Mouse (Mus musculus) liver, embryonic 15.5 days (tissue): ENCODE measurements at regions not wholly inside any gene's neighbourhood (a gene's known extent, or its start where the extent isn't known, plus 50 kb on each side); places are given as distances from the start of the nearest gene placed in this dataset.

ENCODE experiments used
- ATAC-seq: fragments of 200-750 bp; cut with Nextera tagmentation; 2 replicates; pipeline ENCODE4 v1.8.0; 2017; ENCODE audit warnings: moderate number of reproducible peaks, mild to moderate bottlenecking, moderate library complexity; ENCODE audit not compliant: insufficient read depth
- H3K27ac ChIP-seq: fragments of 300-500 bp; sonication (generic); replicated peaks from 2 replicates; pipeline ENCODE4 v1.5.1; 2015; ENCODE audit warnings: mild to moderate bottlenecking, inconsistent platforms
- H3K27me3 ChIP-seq: fragments of 300-500 bp; sonication (generic); 2 replicates; pipeline ENCODE4 v1.6.1; 2015; ENCODE audit warnings: mild to moderate bottlenecking, inconsistent platforms
- H3K36me3 ChIP-seq: fragments of 300-500 bp; sonication (generic); replicated peaks from 2 replicates; pipeline ENCODE4 v1.6.1; 2015; ENCODE audit warnings: moderate library complexity, mild to moderate bottlenecking, inconsistent platforms
- H3K4me1 ChIP-seq: fragments of 300-500 bp; sonication (generic); replicated peaks from 2 replicates; pipeline ENCODE4 v1.6.1; 2015; ENCODE audit warnings: inconsistent platforms
- H3K4me2 ChIP-seq: fragments of 300-500 bp; sonication (generic); 2 replicates; pipeline ENCODE4 v1.6.1; 2015; ENCODE audit warnings: moderate library complexity, mild to moderate bottlenecking, inconsistent platforms
- H3K4me3 ChIP-seq: fragments of 300-500 bp; sonication (generic); replicated peaks from 2 replicates; pipeline ENCODE4 v1.5.1; 2015; ENCODE audit warnings: mild to moderate bottlenecking, inconsistent platforms
- H3K9ac ChIP-seq: fragments of 300-500 bp; sonication (generic); 2 replicates; pipeline ENCODE4 v1.6.1; 2015; ENCODE audit warnings: moderate library complexity, mild to moderate bottlenecking, inconsistent platforms
- H3K9me3 ChIP-seq: fragments of 300-500 bp; sonication (generic); replicated peaks from 2 replicates; pipeline ENCODE4 v1.6.1; 2016; ENCODE audit warnings: inconsistent platforms
- WGBS: fragments of 180-500 bp; shearing (Covaris S2); methylation state at CpG from one replicate; pipeline ENCODE4 v1.1.7; 2015; ENCODE audit warnings: mixed read lengths; ENCODE audit not compliant: insufficient replicate concordance; 5-methylcytosine and 5-hydroxymethylcytosine counted together

- H3K4me1 ChIP-seq = no peaks in the 10 kb centered on the region
- H3K27me3 ChIP-seq = no peaks in the 10 kb centered on the region
- H3K9ac ChIP-seq = no peak overlapping the region
- H3K4me2 ChIP-seq = no peak overlapping the region
- 49% methylated on average over 5 of the region's 5 CpGs for WGBS
- H3K9me3 ChIP-seq = no peaks in the 10 kb centered on the region
- ATAC-seq = no peak
- H3K36me3 ChIP-seq = no peaks in the 10 kb centered on the region
- no peak overlapping the region for H3K4me3 ChIP-seq
- no peak overlapping the region for H3K27ac ChIP-seq
Measured at GRCm38 (mm10) chr12:27182397-27183375, 159.7 kb downstream of the Sox11 start.

- H3K4me1 ChIP-seq = no peaks in the 10 kb centered on the region
- H3K9me3 ChIP-seq = no peaks in the 10 kb centered on the region
- H3K27ac ChIP-seq = no peak overlapping the region
- no peaks in the 10 kb centered on the region for H3K36me3 ChIP-seq
- H3K4me3 ChIP-seq = no peak overlapping the region
- 69% methylated on average over 4 of the region's 4 CpGs for WGBS
- ATAC-seq = no peak
- H3K9ac ChIP-seq = no peak overlapping the region
- no peak overlapping the region for H3K4me2 ChIP-seq
- no peaks in the 10 kb centered on the region for H3K27me3 ChIP-seq
Measured at GRCm38 (mm10) chr12:27173561-27173960, 168.8 kb downstream of the Sox11 start.

GRCm38 (mm10) chr12:27173151-27173550, 169.2 kb downstream of the Sox11 start:
- Histone ChIP-seq H3K27ac (no peak overlapping the region), H3K9me3 (no peaks in the 10 kb centered on the region), H3K4me2 (no peak overlapping the region), H3K4me3 (no peak overlapping the region), H3K9ac (no peak overlapping the region), H3K27me3 (no peaks in the 10 kb centered on the region), H3K4me1 (no peaks in the 10 kb centered on the region), H3K36me3 (no peaks in the 10 kb centered on the region)
- 50% methylated on average over 4 of the region's 4 CpGs for WGBS
- ATAC-seq = no peak

DNA sequence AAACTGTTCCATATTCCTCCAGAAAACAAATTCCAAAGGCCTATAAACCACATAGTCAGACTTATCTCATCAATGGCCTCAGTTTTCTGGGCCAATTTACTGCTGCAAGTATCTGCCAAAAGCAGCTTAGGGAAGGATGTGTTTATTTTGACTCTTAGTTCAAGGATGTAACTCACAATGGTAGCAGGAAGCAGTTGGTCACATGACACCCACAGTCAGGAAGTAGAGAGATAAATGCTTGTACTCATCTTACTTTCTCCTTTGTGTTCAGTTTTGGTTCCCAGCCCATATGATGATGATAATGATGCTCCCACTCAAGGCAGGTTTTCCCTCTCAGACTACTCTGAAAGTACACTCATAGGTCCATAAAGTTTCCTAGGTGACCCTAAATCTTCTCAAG, 170.8 kb downstream of the Sox11 start:
- Histone ChIP-seq H3K9ac (no peak overlapping the region), H3K4me3 (no peak overlapping the region), H3K4me2 (no peak overlapping the region), H3K27me3 (no peaks in the 10 kb centered on the region), H3K36me3 (no peaks in the 10 kb centered on the region), H3K9me3 (no peaks in the 10 kb centered on the region), H3K4me1 (no peaks in the 10 kb centered on the region), H3K27ac (no peak overlapping the region)
- ATAC-seq = no peak

- WGBS = 72% methylated on average over 4 of the region's 4 CpGs
- H3K4me1 ChIP-seq = no peaks in the 10 kb centered on the region
- no peaks in the 10 kb centered on the region for H3K27me3 ChIP-seq
- no peaks in the 10 kb centered on the region for H3K9me3 ChIP-seq
- H3K9ac ChIP-seq = no peak overlapping the region
- no peak for ATAC-seq
- H3K4me3 ChIP-seq = no peak overlapping the region
- no peak overlapping the region for H3K4me2 ChIP-seq
- H3K27ac ChIP-seq = no peak overlapping the region
- H3K36me3 ChIP-seq = no peaks in the 10 kb centered on the region
Measured at GRCm38 (mm10) chr12:27164920-27165504, 177.4 kb downstream of the Sox11 start.

- no peak for ATAC-seq
- H3K9ac ChIP-seq = no peak overlapping the region
- H3K27ac ChIP-seq = no peak overlapping the region
- no peak overlapping the region for H3K4me2 ChIP-seq
- no peaks in the 10 kb centered on the region for H3K27me3 ChIP-seq
- no peaks in the 10 kb centered on the region for H3K9me3 ChIP-seq
- H3K36me3 ChIP-seq = no peaks in the 10 kb centered on the region
- H3K4me1 ChIP-seq = no peaks in the 10 kb centered on the region
- no peak overlapping the region for H3K4me3 ChIP-seq
- WGBS = 65% methylated on average over 18 of the region's 18 CpGs
Measured at GRCm38 (mm10) chr12:27160063-27160686, 182.2 kb downstream of the Sox11 start.

DNA sequence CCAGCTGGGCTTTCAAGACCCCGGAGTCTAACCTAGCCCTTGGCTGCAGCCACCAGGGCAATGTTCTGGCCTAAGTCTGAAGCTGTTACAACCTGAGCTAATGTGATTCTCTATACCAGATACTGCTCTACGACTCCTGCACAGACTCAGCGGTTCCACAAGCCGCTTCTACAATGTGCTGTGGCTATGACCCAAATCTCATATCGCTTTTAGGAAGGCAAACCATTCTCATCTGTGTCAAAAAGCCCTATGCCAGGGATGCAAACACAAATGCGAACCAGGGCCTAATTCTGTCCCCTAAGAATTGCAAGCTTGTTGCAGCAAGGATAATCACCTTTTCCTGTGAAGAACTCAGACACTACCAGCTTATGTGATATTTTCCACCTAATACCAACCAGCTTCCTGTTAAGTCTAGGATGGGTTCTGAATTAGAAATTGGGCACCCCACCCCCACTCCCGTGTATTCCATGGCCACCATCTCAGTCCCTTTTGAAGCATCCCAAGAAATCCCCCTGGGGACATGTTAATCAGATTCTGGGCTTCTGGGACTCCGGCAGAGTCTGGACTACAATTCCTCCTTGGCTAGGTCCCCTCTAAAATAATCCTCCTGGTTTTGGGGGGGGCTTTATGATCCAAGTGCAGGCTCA, 182.8 kb downstream of the Sox11 start:
- no peak for ATAC-seq
- Histone ChIP-seq H3K9ac (no peak overlapping the region), H3K9me3 (no peaks in the 10 kb centered on the region), H3K4me3 (no peak overlapping the region), H3K4me1 (no peaks in the 10 kb centered on the region), H3K36me3 (no peaks in the 10 kb centered on the region), H3K27ac (no peak overlapping the region), H3K4me2 (no peak overlapping the region), H3K27me3 (no peaks in the 10 kb centered on the region)
- WGBS = 57% methylated on average over 8 of the region's 8 CpGs

DNA sequence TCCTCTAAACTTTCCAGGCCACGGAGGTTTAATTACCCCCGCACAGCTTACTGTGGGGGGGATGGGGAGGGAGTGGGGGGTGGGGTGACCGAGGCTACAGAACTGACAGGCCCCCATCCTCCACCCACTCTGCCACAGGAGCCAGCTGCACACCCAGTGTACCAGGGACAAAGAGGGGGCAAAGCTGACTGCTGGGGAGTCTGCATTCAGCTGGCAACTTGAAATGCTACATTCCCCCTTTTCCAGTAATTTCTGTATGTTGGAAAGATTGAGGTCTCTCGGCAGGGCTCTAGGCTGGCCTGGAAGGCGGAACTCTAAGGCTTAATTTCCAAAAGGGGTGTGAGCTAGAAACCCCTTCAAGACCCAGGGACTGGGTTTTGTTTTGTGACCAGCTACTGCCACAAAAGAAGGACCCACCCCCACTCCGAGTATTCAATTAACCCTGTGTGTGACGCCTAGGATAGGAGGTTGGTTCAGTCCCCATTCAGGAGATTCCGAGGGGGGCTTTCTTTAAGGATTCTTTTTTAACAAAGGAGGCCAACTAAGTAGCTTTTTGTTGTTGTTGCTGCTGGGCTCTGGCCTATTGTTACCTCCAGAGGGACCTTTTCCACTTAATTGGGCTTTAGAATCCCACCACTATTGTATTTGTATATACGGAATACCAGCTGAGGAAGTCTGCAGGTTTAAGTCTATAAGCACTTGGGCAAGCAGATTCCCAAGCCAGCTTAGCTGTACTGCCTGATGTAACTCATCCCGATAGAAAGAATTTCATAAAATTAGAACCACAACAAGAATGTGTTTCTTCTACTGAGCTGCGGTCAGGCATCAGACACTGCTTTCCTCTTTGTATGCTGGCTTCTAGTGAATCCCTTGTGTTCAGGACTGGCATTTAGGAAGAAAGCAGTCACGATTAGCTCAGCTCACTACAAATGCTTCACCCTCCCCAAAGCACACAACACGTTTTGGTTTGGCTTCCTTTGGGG, 191.2 kb downstream of the Sox11 start:
- H3K9ac ChIP-seq = no peak overlapping the region
- no peak overlapping the region for H3K4me2 ChIP-seq
- H3K4me1 ChIP-seq = no peaks in the 10 kb centered on the region
- no peak for ATAC-seq
- H3K27ac ChIP-seq = no peak overlapping the region
- no peaks in the 10 kb centered on the region for H3K9me3 ChIP-seq
- H3K27me3 ChIP-seq = no peaks in the 10 kb centered on the region
- 37% methylated on average over 13 of the region's 13 CpGs for WGBS
- H3K4me3 ChIP-seq = no peak overlapping the region
- H3K36me3 ChIP-seq = no peaks in the 10 kb centered on the region

DNA sequence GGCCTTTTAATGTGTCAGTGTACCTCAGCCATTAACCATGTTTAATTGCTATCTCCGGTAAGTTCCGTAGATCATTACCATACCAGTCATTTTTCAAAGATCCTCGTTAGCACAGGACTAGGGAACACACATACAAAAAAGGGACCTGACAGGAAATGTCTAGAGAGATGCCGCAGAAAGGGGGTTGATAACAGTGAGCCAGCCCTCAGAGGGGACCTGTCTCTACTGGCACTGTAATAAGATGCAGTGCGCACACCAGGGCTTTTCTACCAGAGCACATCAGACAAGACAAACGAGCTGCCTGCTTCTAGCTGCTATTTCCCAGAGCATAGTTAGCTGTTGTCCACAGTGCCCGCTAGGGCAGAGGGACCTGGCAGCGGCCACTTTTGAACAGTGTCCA, 199.1 kb downstream of the Sox11 start:
- ATAC-seq = no peak
- H3K27me3 ChIP-seq = no peaks in the 10 kb centered on the region
- no peak overlapping the region for H3K4me2 ChIP-seq
- H3K27ac ChIP-seq = no peak overlapping the region
- no peaks in the 10 kb centered on the region for H3K4me1 ChIP-seq
- no peaks in the 10 kb centered on the region for H3K36me3 ChIP-seq
- H3K9ac ChIP-seq = no peak overlapping the region
- no peak overlapping the region for H3K4me3 ChIP-seq
- H3K9me3 ChIP-seq = no peaks in the 10 kb centered on the region
- 60% methylated on average over 8 of the region's 8 CpGs for WGBS

DNA sequence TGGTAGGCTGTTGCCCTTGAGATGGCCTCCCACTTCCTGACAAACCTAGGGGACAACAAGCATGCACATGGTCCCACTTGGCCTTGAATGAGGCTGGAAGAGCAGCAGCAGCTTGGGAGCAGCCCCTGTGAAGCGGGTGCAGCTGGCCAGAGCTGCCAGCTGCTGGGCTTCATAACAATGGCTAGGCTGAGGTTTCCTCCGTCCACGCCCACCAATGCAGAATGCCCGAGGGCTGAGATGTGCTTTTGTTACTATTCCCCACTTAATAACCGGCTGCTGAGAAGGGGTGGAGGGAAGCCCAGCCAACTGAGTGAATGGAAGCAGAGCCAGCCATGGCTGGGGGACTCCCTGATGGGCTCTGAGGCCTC, 202.1 kb downstream of the Sox11 start:
- H3K4me3 ChIP-seq = no peak overlapping the region
- 31% methylated on average over 5 of the region's 5 CpGs for WGBS
- H3K36me3 ChIP-seq = no peaks in the 10 kb centered on the region
- no peak overlapping the region for H3K27ac ChIP-seq
- no peaks in the 10 kb centered on the region for H3K27me3 ChIP-seq
- ATAC-seq = no peak
- H3K4me2 ChIP-seq = no peak overlapping the region
- no peaks in the 10 kb centered on the region for H3K4me1 ChIP-seq
- no peak overlapping the region for H3K9ac ChIP-seq
- H3K9me3 ChIP-seq = no peaks in the 10 kb centered on the region
